Mouse (Mus musculus) G1E-ER4 (cell line): Measurements from ENCODE around the gene Fcgr4. TPM values are rescaled to one million over a fixed set of nuclear protein-coding genes. Genes with fewer than 3 reads are reported as not detected.

Experiments
- GATA1 ChIP-seq: IDR thresholded peaks from one replicate; pipeline ENCODE4 v1.8.0; 2012; ENCODE audit warnings: low read length, inconsistent platforms
- polyA plus RNA-seq: library from polyadenylated mRNA; stranded (reverse); fragments of >175 nt; gene quantifications from 2 replicates; pipeline ENCODE4 v1.2.3, GENCODE M21; 2012

Fcgr4 gene
- polyA plus RNA-seq = not detected in 2 replicates

GRCm38 (mm10) chr1:171018737-171019136 lies at the start of gene Fcgr4:
Gene Fcgr4 (plus strand): TSS chr1:171018920.
- no peak for TF ChIP-seq GATA1

GRCm38 (mm10) chr1:170972494-170972893 lies 46.2 kb upstream of the Fcgr4 start:
- no peak for TF ChIP-seq GATA1

GRCm38 (mm10) chr1:170972936-170973335 lies 45.8 kb upstream of the Fcgr4 start:
- TF ChIP-seq GATA1 = no peak

GRCm38 (mm10) chr1:170974171-170974570 lies 44.5 kb upstream of the Fcgr4 start:
- TF ChIP-seq GATA1 = no peak

GRCm38 (mm10) chr1:170974736-170975135 lies 44.0 kb upstream of the Fcgr4 start:
- no peak for TF ChIP-seq GATA1

GRCm38 (mm10) chr1:170975751-170976161 lies 43.0 kb upstream of the Fcgr4 start:
- no peak for TF ChIP-seq GATA1

- TF ChIP-seq GATA1 = no peak
Measured at GRCm38 (mm10) chr1:170976447-170976846, 42.3 kb upstream of the Fcgr4 start, which contains the start of gene Fcgr2b. Gene Fcgr2b (minus strand): TSS chr1:170976547.

GRCm38 (mm10) chr1:170978601-170979000 lies 40.1 kb upstream of the Fcgr4 start:
- TF ChIP-seq GATA1 = no peak

- TF ChIP-seq GATA1 = no peak
Measured at GRCm38 (mm10) chr1:170982301-170982700, 36.4 kb upstream of the Fcgr4 start.

- TF ChIP-seq GATA1 = no peak
Measured at GRCm38 (mm10) chr1:170983066-170983465, 35.7 kb upstream of the Fcgr4 start.

GRCm38 (mm10) chr1:170985092-170985491 lies 33.6 kb upstream of the Fcgr4 start:
- no peak for TF ChIP-seq GATA1

GRCm38 (mm10) chr1:170985861-170986260 lies 32.9 kb upstream of the Fcgr4 start:
- no peak for TF ChIP-seq GATA1

- no peak for TF ChIP-seq GATA1
Measured at GRCm38 (mm10) chr1:170989656-170990055, 29.1 kb upstream of the Fcgr4 start.

GRCm38 (mm10) chr1:170992550-170992949 lies 26.2 kb upstream of the Fcgr4 start:
- TF ChIP-seq GATA1 = no peak

- TF ChIP-seq GATA1 = no peak
Measured at GRCm38 (mm10) chr1:170996034-170996433, 22.7 kb upstream of the Fcgr4 start.

GRCm38 (mm10) chr1:170996753-170997152 lies 22.0 kb upstream of the Fcgr4 start:
- no peak for TF ChIP-seq GATA1

GRCm38 (mm10) chr1:170997756-170998655 lies 20.7 kb upstream of the Fcgr4 start:
- TF ChIP-seq GATA1 = no peak
